Mouse (Mus musculus): Measurements from ENCODE around the gene Ccdc155. TPM values are rescaled to one million over a fixed set of nuclear protein-coding genes. Genes with fewer than 3 reads are reported as not detected.

Ccdc155 gene
- total RNA-seq, 2 experiments from 2014 or later, result 2.1 to 2.6 TPM

Small RNAs within 50 kb of the gene (microRNA-seq; reads per million reads assigned to microRNA genes)
- 0 reads per million in 2 experiments for gene Mir7055

Other genes starting within 250 kb of the Ccdc155 start
- 1 to 10 TPM; 2.3 to 2.7 TPM for gene Cpt1c, start 230.0 kb downstream of the Ccdc155 start, total RNA-seq (2021)
- gene Prmt1, start 218.3 kb downstream of the Ccdc155 start, total RNA-seq (2021), result 100 to 1,000 TPM; 144 to 227 TPM
- gene Irf3, start 207.2 kb downstream of the Ccdc155 start, total RNA-seq (2021), result 10 to 100 TPM; 20.0 to 22.2 TPM
- 10 to 100 TPM in 1 of 2 experiments, 1 to 10 TPM in 1; 10.0 to 10.6 TPM for gene Bcl2l12, start 206.2 kb downstream of the Ccdc155 start, total RNA-seq (2021)
- 10 to 100 TPM; 35.6 to 40.1 TPM for gene Scaf1, start 188.5 kb downstream of the Ccdc155 start, total RNA-seq (2021)
- 10 to 100 TPM; 43.1 to 53.1 TPM for gene Rras, start 186.9 kb downstream of the Ccdc155 start, total RNA-seq (2021)
- gene Prr12, start 152.0 kb downstream of the Ccdc155 start, total RNA-seq (2021), result 10 to 100 TPM; 17.9 to 29.6 TPM
- gene Nosip, start 142.5 kb downstream of the Ccdc155 start, total RNA-seq (2021), result 10 to 100 TPM; 34.3 to 35.2 TPM
- gene Prrg2, start 142.2 kb downstream of the Ccdc155 start, total RNA-seq (2021), result 1 to 10 TPM; 7.2 to 7.6 TPM
- gene Rcn3, start 112.7 kb downstream of the Ccdc155 start, total RNA-seq (2021), result 10 to 100 TPM; 57.2 to 80.5 TPM
- gene Fcgrt, start 101.0 kb downstream of the Ccdc155 start, total RNA-seq (2021), result 10 to 100 TPM; 62.5 to 64.4 TPM
- 100 to 1,000 TPM; 599 to 696 TPM for gene Rps11, start 80.5 kb downstream of the Ccdc155 start, total RNA-seq (2021)
- 100 to 1,000 TPM; 742 to 866 TPM for gene Rpl13a, start 76.1 kb downstream of the Ccdc155 start, total RNA-seq (2021)
- not detected for gene Gm45713, start 68.7 kb downstream of the Ccdc155 start, total RNA-seq (2021)
- gene Flt3l, start 68.5 kb downstream of the Ccdc155 start, total RNA-seq (2021), result 1 to 10 TPM; 1.9 to 2.5 TPM
- gene Pih1d1, start 50.6 kb downstream of the Ccdc155 start, total RNA-seq (2021), result 10 to 100 TPM; 40.0 to 42.4 TPM
- 10 to 100 TPM; 21.4 to 23.2 TPM for gene Aldh16a1, start 50.3 kb downstream of the Ccdc155 start, total RNA-seq (2021)
- 1 to 10 TPM; 3.6 to 4.3 TPM for gene Slc17a7, start 40.9 kb downstream of the Ccdc155 start, total RNA-seq (2021)
- gene Gfy, start 25.3 kb downstream of the Ccdc155 start, total RNA-seq (2021), result under 1 TPM; 0.16 to 0.23 TPM
- gene Pth2, start 23.9 kb downstream of the Ccdc155 start, total RNA-seq (2021), result not detected
- gene Dkkl1, start 7.3 kb upstream of the Ccdc155 start, total RNA-seq (2021), result not detected
- gene Tead2, start 10.9 kb upstream of the Ccdc155 start, total RNA-seq (2021), result 10 to 100 TPM in 1 of 2 experiments, 1 to 10 TPM in 1; 7.1 to 10.9 TPM
- 1 to 10 TPM; 1.4 to 1.5 TPM for gene Cd37, start 34.2 kb upstream of the Ccdc155 start, total RNA-seq (2021)
- gene Slc6a16, start 36.2 kb upstream of the Ccdc155 start, total RNA-seq (2021), result not detected
- gene Slc6a21, start 72.6 kb upstream of the Ccdc155 start, total RNA-seq (2021), result not detected
- 10 to 100 TPM; 23.5 to 24.5 TPM for gene Trpm4, start 128.9 kb upstream of the Ccdc155 start, total RNA-seq (2021)
- 100 to 1,000 TPM; 711 to 744 TPM for gene Hrc, start 130.4 kb upstream of the Ccdc155 start, total RNA-seq (2021)
- gene Ppfia3, start 162.1 kb upstream of the Ccdc155 start, total RNA-seq (2021), result under 1 TPM; 0.69 to 0.78 TPM
- gene Lin7b, start 165.7 kb upstream of the Ccdc155 start, total RNA-seq (2021), result 1 to 10 TPM in 1 of 2 experiments, under 1 TPM in 1; 0.49 to 1.6 TPM
- 10 to 100 TPM; 90.1 to 93.1 TPM for gene Snrnp70, start 190.8 kb upstream of the Ccdc155 start, total RNA-seq (2021)
- gene Kcna7, start 200.8 kb upstream of the Ccdc155 start, total RNA-seq (2021), result 10 to 100 TPM; 39.6 to 44.1 TPM
- 1 to 10 TPM; 2.3 to 2.6 TPM for gene Ntf5, start 208.8 kb upstream of the Ccdc155 start, total RNA-seq (2021)
- under 1 TPM in 1 of 2 experiments, not detected in 1; 0.35 TPM for gene Lhb, start 215.9 kb upstream of the Ccdc155 start, total RNA-seq (2021)
- gene Gys1, start 230.0 kb upstream of the Ccdc155 start, total RNA-seq (2021), result 100 to 1,000 TPM; 167 to 213 TPM
- 10 to 100 TPM; 20.3 to 23.7 TPM for gene Ruvbl2, start 233.2 kb upstream of the Ccdc155 start, total RNA-seq (2021)

Data from gastrocnemius, postnatal 14 days (tissue).